Comparison of ENCODE assay signal across 12 mouse cellular contexts in genomic region chr14:16841597-16841989, GRCm38 (mm10). TPM values are rescaled to one million over a fixed set of nuclear protein-coding genes. Genes with fewer than 3 reads are reported as not detected.
DNase-seq lines count a peak whose midpoint lies in the region; ATAC-seq lines count a peak whose summit lies in the region.
"Had no signal": no experiment of that assay in that cellular context is flagged by ENCODE, and none has a peak within 500 bp of the region (broad histone marks: within the 10 kb centered on the region; RNA-seq: fewer than 3 reads in every experiment).

No protein-coding gene starts in this region.

- H3K4me2 ChIP-seq in limb, embryonic 11.5 days (ENCODE audit: low read depth, severe bottlenecking) = no peak overlapping the region
- no peak overlapping the region for H3K4me2 ChIP-seq in hindbrain, embryonic 11.5 days (replicated peaks; ENCODE audit: low read depth, low read length)
- H3K4me2 ChIP-seq in neural tube, embryonic 13.5 days = no peak overlapping the region
- H3K4me2 ChIP-seq: heart, embryonic 13.5 days; liver, embryonic 13.5 days had no signal

- no peak overlapping the region for H3K27ac ChIP-seq in limb, embryonic 11.5 days (replicated peaks; ENCODE audit: low read depth, low read length)
- no peak overlapping the region for H3K27ac ChIP-seq in limb, embryonic 10.5 days
- H3K27ac ChIP-seq in hindbrain, embryonic 11.5 days (ENCODE audit: low read depth, low read length) = no peak overlapping the region
- H3K27ac ChIP-seq in neural tube, embryonic 13.5 days (replicated peaks) = no peak overlapping the region
- H3K27ac ChIP-seq: heart, embryonic 13.5 days; liver, embryonic 13.5 days had no signal

- WGBS in limb, embryonic 11.5 days = 57% methylated on average over 6 of the region's 6 CpGs
- 71% methylated on average over 6 of the region's 6 CpGs for WGBS in limb, embryonic 10.5 days
- WGBS in hindbrain, embryonic 11.5 days = 31% methylated on average over 6 of the region's 6 CpGs
- WGBS in neural tube, embryonic 13.5 days = 15% methylated on average over 6 of the region's 6 CpGs

- no peak for DNase-seq in limb, embryonic 11.5 days (ENCODE audit: low spot score)
- DNase-seq in limb, embryonic 10.5 days (ENCODE audit: low spot score) = no peak
- peak; percentile 27 to 44 for DNase-seq in cerebellum, postnatal 36 days
- DNase-seq in hindbrain, embryonic 11.5 days (ENCODE audit: low spot score) = peak; percentile 33
- no peak for DNase-seq in urinary bladder, postnatal 10 days (ENCODE audit: low spot score)
- no peak for DNase-seq in right cerebral cortex, postnatal 4 days
- no peak for DNase-seq in kidney, postnatal 10 days
- DNase-seq: liver, embryonic 13.5 days; thymus, postnatal 14 days had no signal

- no peaks in the 10 kb centered on the region for H3K27me3 ChIP-seq in limb, embryonic 11.5 days (ENCODE audit: control insufficient read depth, insufficient read depth, low read length)
- no peaks in the 10 kb centered on the region for H3K27me3 ChIP-seq in limb, embryonic 10.5 days (ENCODE audit: low read depth, poor library complexity, severe bottlenecking)
- no peaks in the 10 kb centered on the region for H3K27me3 ChIP-seq in hindbrain, embryonic 11.5 days (ENCODE audit: control insufficient read depth, insufficient read depth, low read length)
- H3K27me3 ChIP-seq in neural tube, embryonic 13.5 days = no peaks in the 10 kb centered on the region
- H3K27me3 ChIP-seq: heart, embryonic 13.5 days; liver, embryonic 13.5 days had no signal

- H3K9ac ChIP-seq in limb, embryonic 11.5 days (ENCODE audit: low read length) = no peak overlapping the region
- 0 out of 2 replicates have a peak overlapping the region, but pooled peaks have one; percentile 23 for H3K9ac ChIP-seq in hindbrain, embryonic 11.5 days (ENCODE audit: low read depth, low read length)
- no peak overlapping the region for H3K9ac ChIP-seq in neural tube, embryonic 13.5 days
- H3K9ac ChIP-seq: heart, embryonic 13.5 days; liver, embryonic 13.5 days had no signal

- 0 out of 2 replicates have a peak, but pooled peaks cover 6% of the 10 kb centered on the region for H3K4me1 ChIP-seq in limb, embryonic 11.5 days (ENCODE audit: control insufficient read depth, insufficient read depth, low read length)
- H3K4me1 ChIP-seq in limb, embryonic 10.5 days = peaks cover 8% of the 10 kb centered on the region
- H3K4me1 ChIP-seq in hindbrain, embryonic 11.5 days (replicated peaks; ENCODE audit: control insufficient read depth, insufficient read depth, low read length) = no peaks in the 10 kb centered on the region
- peaks cover 16% of the 10 kb centered on the region for H3K4me1 ChIP-seq in neural tube, embryonic 13.5 days (replicated peaks)
- H3K4me1 ChIP-seq: liver, embryonic 13.5 days had no signal

- H3K4me3 ChIP-seq in limb, embryonic 11.5 days (ENCODE audit: low read depth, low read length) = no peak overlapping the region
- H3K4me3 ChIP-seq in limb, embryonic 10.5 days = no peak overlapping the region
- H3K4me3 ChIP-seq in hindbrain, embryonic 11.5 days (ENCODE audit: low read depth, low read length) = no peak overlapping the region
- H3K4me3 ChIP-seq in neural tube, embryonic 13.5 days = no peak overlapping the region
- H3K4me3 ChIP-seq: erythroblast, embryonic 14.5 days; heart, embryonic 13.5 days; liver, embryonic 13.5 days had no signal

- ATAC-seq in limb, embryonic 11.5 days (ENCODE audit: insufficient number of reproducible peaks, low FRiP score, low TSS enrichment, low read depth) = peak; percentile 31; the same call in 1 of the 2 replicates
- ATAC-seq in hindbrain, embryonic 11.5 days (ENCODE audit: low FRiP score) = peak; percentile 90
- peak; percentile 73 for ATAC-seq in neural tube, embryonic 13.5 days (ENCODE audit: low read depth)

- H3K9me3 ChIP-seq in limb, embryonic 11.5 days (ENCODE audit: control insufficient read depth, low read length) = no peaks in the 10 kb centered on the region
- H3K9me3 ChIP-seq in limb, embryonic 10.5 days (replicated peaks) = no peaks in the 10 kb centered on the region
- no peaks in the 10 kb centered on the region for H3K9me3 ChIP-seq in hindbrain, embryonic 11.5 days (ENCODE audit: control insufficient read depth, low read length)
- no peaks in the 10 kb centered on the region for H3K9me3 ChIP-seq in neural tube, embryonic 13.5 days
- H3K9me3 ChIP-seq: heart, embryonic 13.5 days; liver, embryonic 13.5 days had no signal

- no peaks in the 10 kb centered on the region for H3K36me3 ChIP-seq in limb, embryonic 11.5 days (ENCODE audit: control insufficient read depth, insufficient read depth, low read length)
- H3K36me3 ChIP-seq in limb, embryonic 10.5 days = no peaks in the 10 kb centered on the region
- H3K36me3 ChIP-seq in hindbrain, embryonic 11.5 days (ENCODE audit: control insufficient read depth, insufficient read depth, low read length) = no peaks in the 10 kb centered on the region
- no peaks in the 10 kb centered on the region for H3K36me3 ChIP-seq in neural tube, embryonic 13.5 days
- H3K36me3 ChIP-seq: heart, embryonic 13.5 days; liver, embryonic 13.5 days had no signal

RNA-seq across cellular contexts. Expression of gene Rarb, which starts 22.6 kb away (rescaled TPM):
- 10.4 and 13.3 TPM in 2 replicates for polyA plus RNA-seq in limb, embryonic 11.5 days (2014; fragmentation: Nextera tagmentation; extraction: Ambion mirVana)
- 17.6 and 19.1 TPM in 2 replicates for polyA plus RNA-seq in limb, embryonic 10.5 days (2016; fragmentation: Nextera tagmentation; extraction: Ambion mirVana)
- polyA plus RNA-seq in hindbrain, embryonic 11.5 days (2014; fragmentation: Nextera tagmentation; extraction: Ambion mirVana) = 29.3 TPM in 2 replicates
- 30.9 and 34.6 TPM in 2 replicates for polyA plus RNA-seq in neural tube, embryonic 13.5 days (2015; fragmentation: Nextera tagmentation; extraction: Ambion mirVana)
- polyA plus RNA-seq: erythroblast, embryonic 14.5 days had no signal

Comparison
In these comparisons a context has a peak if more than half of its experiments do, and no peak if none do; other contexts are left out.
1. ATAC-seq: peak in every context shown above with its lines; median percentile 90 in hindbrain, embryonic 11.5 days; 73 in neural tube, embryonic 13.5 days; 31 in limb, embryonic 11.5 days.
2. DNase-seq: peak in cerebellum, postnatal 36 days (2 of 2) and hindbrain, embryonic 11.5 days (single experiment); none in limb, embryonic 11.5 days (single experiment), limb, embryonic 10.5 days (single experiment), urinary bladder, postnatal 10 days (single experiment), right cerebral cortex, postnatal 4 days (single experiment) and kidney, postnatal 10 days (single experiment).